Mouse (Mus musculus): ENCODE measurements around the gene Hap1.

DNA sequence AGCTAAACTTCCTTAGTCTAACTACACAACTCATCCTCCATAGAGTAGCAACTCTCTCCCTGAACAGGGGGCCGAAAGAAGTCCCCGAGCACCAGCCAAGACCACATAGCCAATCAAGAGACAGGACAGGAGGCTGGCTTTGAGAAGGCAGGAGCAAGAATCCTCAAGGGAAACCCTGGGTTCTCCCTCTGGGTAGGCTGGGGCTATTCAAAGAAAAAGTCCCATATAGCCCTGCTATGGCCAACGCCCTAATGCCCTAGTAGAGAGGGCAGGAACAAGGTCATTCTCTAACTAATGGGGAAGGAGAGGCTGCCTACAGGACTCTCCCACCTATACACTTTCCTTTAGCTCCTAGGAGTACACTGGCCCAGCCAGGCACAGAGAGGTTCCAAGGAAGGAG, 29.1 kb upstream of the Hap1 start:
- TF ChIP-seq GATA1 (IDR thresholded peaks at IDR 0.05; ENCODE audit: borderline replicate concordance, low read length) (no peak), FLI1 (IDR thresholded peaks at IDR 0.05; ENCODE audit: low read length) (no peak)

All from megakaryocyte, embryonic 14.5 days (primary cell).